Mouse (Mus musculus) T-helper 17 cell (primary cell): ENCODE measurements around the gene Olfr10.
"Not testable (repeated sequence)": the region's sequence is repeated elsewhere in the genome, so short reads cannot be mapped to it uniquely, and the experiment has no call there.

ENCODE experiments used
- in situ Hi-C, 2 experiments: fragments of 300-600 bp; cut with MboI, MseI; formaldehyde crosslinking; loops; 1 replicate in 1 of 2; 2 replicates in 1 of 2; pipeline ENCODE4 v1.15.1; 2025; ENCODE audit warnings: high pct_unique_total_duplicates in 2 of 2

The Olfr10 gene

DNA sequence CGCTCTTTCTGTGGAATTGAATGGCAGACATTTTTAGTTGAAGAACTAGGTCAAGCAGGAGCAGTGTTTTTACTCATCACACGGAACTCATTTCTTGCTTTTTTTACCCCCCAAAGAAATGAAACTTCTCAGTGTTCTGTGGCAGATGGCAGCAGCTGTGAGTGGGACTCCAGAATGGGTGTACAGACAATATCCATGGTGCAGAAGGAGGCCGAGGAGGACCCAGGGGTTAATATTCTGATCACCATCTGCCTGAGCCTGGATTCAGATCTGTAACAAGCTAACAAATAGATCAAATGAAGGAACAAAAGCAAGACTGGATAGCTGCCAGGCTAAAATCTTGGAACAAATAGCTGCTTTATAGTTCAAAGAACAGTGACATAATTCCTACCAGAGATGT is 11.8 kb upstream of the Olfr10 start:
- in situ Hi-C loops: loop anchor here in 1 of 2 experiments (25.0 kb wide), 1 partner anchor 1145 kb away; the partner anchor contains the start of gene Rufy1

DNA sequence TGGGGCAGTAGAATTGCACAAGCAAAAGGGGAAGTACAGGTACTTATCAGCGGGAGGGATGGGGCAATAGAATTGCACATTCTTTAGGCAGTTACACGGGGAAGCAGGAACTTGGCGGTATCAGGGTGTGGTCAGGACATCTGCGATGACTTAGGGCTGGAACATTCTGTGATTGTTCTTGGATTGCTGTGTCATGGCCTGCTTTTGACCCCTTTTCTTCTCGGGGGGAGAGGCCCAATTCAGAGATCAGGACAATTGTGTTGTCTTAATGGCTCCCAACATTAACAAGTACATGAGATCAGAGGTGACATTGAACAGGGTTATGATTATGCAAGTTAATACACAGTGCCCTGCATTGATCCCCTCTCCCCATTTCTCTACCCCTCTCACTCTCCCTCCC is 4.0 kb downstream of the Olfr10 start:
- in situ Hi-C loops: not testable (repeated sequence)

DNA sequence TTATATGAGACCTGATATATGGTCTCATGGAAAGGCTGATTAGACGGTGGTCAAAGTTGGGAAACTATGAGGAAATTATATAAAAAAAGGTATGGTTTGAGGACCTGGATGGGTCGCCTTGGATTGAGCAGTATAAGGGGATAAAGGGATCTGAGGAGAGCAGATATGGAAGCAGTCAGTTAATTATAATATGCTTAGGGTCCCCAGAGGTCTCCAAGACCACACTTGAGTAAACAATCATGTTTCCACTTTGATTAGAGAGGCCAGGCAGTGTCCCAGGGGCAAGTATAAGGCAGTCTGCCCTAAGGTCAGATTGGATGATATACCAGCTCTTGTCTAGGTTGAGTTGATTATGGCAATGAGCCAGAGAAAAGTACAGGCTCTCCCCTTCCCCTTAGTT is 17.9 kb downstream of the Olfr10 start, which contains the start of gene Olfr1391:
Gene Olfr1391, plus strand, starts transcription at position 301 of the 400 bp plus-strand sequence.
- in situ Hi-C loops: loop anchor here in 1 of 2 experiments (10.0 kb wide), 1 partner anchor 1632 kb away; the partner anchor contains the start of gene Prop1

DNA sequence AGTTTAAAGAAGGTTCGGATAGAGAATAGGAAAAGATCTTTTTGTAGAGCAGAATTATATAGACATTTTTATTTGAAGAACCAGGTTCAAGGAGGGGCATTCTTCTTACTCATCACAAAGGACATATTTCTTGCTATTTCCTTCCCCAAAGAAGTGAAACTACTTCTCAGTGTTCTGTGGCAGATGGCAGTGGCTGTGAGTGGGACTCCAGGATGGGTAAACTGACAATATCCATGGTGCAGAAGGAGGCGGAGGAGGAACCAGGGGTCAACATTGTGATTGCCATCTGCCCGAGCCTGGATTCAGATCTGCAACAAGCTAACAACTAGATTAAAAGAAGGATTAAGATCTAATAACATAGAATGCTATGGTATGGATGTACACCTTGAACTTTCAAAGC is 22.2 kb downstream of the Olfr10 start:
- in situ Hi-C loops: loop anchor here in 1 of 2 experiments (5.0 to 10.0 kb wide), 2 partner anchors 46 to 1628 kb away; partner anchors contain the start of gene Prop1

DNA sequence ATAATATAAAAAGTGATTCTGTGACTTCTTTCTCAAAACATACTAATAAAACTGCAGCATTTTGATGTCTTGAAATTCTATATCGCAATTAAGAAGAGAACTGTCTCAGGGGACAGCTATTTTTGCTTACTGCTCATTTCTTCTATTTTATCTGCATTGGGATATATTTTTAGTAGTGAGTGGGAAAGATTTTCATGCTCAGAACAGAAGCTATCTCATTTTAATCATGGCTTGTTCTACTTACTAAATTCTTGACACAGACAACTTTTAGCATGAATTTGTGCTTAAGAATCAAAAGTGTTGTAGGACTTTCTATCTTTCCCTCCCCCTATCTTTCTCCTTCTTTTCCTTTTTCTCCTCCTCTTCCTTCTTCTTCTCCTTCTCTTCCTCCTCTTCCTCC is 25.1 kb downstream of the Olfr10 start:
- in situ Hi-C loops: loop anchor here in 1 of 2 experiments (5.0 to 10.0 kb wide), 2 partner anchors 43 to 1625 kb away; partner anchors contain the start of gene Prop1

DNA sequence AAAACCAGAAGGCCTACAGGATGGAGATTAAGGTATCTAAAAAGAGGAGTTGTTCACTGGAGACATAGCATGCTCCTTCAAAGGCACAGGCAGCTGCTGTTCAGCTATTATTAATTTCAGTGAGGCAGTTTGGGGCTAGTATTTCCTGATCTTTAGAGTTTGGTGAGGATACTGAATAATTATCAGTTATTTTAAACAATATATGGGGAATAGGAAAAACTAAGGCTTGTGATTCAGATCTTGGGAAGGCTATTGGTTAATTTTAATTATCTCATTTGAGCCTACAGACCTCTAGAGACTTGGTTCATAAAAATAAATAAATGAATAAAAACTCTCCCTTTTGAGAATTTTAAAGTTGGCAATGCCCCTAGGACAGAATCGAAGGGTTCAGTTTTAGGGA is 30.3 kb downstream of the Olfr10 start, which contains the start of gene Olfr1390:
Gene Olfr1390, plus strand, starts transcription at position 301 of the 400 bp plus-strand sequence.
- in situ Hi-C loops: no loop called here

DNA sequence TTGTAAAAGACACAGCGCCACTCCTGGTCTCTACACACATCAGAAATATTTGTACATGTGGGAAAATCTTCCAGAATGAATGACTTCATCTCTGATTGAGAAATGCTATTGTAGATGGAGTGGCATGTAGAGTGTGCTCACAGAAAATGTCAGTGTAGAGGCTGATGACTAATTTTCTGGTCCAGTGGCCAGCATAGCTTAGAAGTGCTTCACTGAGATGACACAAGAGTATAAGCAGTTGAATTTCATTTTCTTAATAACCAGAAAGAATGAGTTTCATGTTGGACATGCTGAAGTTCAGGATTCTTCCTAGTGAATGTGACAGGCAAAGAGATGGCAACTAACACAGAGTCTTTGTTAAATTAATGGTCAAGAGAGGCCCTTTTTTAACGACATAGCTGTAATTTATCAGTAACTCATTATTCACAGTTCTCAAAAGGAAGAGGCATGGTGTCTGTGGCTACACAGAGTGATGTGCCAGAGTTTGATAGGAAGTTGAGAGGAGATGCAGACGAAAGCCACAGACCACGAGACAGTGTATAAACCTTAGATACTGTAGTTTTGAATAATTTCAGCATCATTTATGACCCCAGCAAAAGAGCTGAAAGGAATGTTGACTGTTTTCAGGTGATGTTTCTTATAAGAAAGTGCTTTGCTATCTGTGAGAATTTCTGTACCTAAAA is 32.8 kb downstream of the Olfr10 start:
- in situ Hi-C loops: no loop called here
